In genomic region chr10:118122441-118123162, GRCm38 (mm10) we compare ENCODE assay signal across 15 mouse cellular contexts. TPM values are rescaled to one million over a fixed set of nuclear protein-coding genes. Genes with fewer than 3 reads are reported as not detected.
DNase-seq lines count a peak whose midpoint lies in the region; ATAC-seq and TF ChIP-seq lines count a peak whose summit lies in the region.
"Had no signal": no experiment of that assay in that cellular context is flagged by ENCODE, and none has a peak within 500 bp of the region (broad histone marks: within the 10 kb centered on the region; RNA-seq: fewer than 3 reads in every experiment).

No protein-coding gene starts in this region.

- no peak for TF ChIP-seq CTCF in kidney, adult 2 months (conservative IDR thresholded peaks at IDR 0.05; ENCODE audit: insufficient read depth, insufficient read length, low read depth, low read length)

- no peaks in the 10 kb centered on the region for H3K36me3 ChIP-seq in embryonic facial prominence, embryonic 13.5 days
- no peaks in the 10 kb centered on the region for H3K36me3 ChIP-seq in embryonic facial prominence, embryonic 10.5 days (replicated peaks)
- H3K36me3 ChIP-seq in kidney, adult 2 months (ENCODE audit: control insufficient read depth, insufficient read depth, low read length), result no peaks in the 10 kb centered on the region
- no peaks in the 10 kb centered on the region for H3K36me3 ChIP-seq in kidney, embryonic 16.5 days (ENCODE audit: insufficient read depth, low read length)
- no peaks in the 10 kb centered on the region for H3K36me3 ChIP-seq in neural tube, embryonic 13.5 days
- no peaks in the 10 kb centered on the region for H3K36me3 ChIP-seq in neural tube, embryonic 15.5 days
- H3K36me3 ChIP-seq: limb, embryonic 12.5 days had no signal

- no peak for TF ChIP-seq POLR2A in kidney, adult 2 months (IDR thresholded peaks at IDR 0.05; ENCODE audit: low read depth, low read length)

- no peak for DNase-seq in embryonic facial prominence, embryonic 10.5 days (ENCODE audit: low spot score)
- peak; percentile 44 for DNase-seq in kidney, adult 2 months
- DNase-seq in layer of hippocampus, adult 9-10 months (ENCODE audit: low spot score), result peak; percentile 31
- DNase-seq in cerebellum, adult 9-10 months, result no peak
- DNase-seq: adrenal gland, postnatal 36 days; cerebellum, adult 11-12 months; kidney, postnatal 4 days; right cerebral cortex, adult 18-20 months had no signal

- 90% methylated on average over 11 of the region's 11 CpGs for WGBS in embryonic facial prominence, embryonic 13.5 days
- 92% methylated on average over 11 of the region's 11 CpGs for WGBS in embryonic facial prominence, embryonic 10.5 days
- WGBS in kidney, adult 2 months, result 73% methylated on average over 11 of the region's 11 CpGs
- WGBS in kidney, embryonic 16.5 days, result 91% methylated on average over 11 of the region's 11 CpGs
- 84% methylated on average over 11 of the region's 11 CpGs for WGBS in neural tube, embryonic 13.5 days
- WGBS in neural tube, embryonic 15.5 days, result 85% methylated on average over 11 of the region's 11 CpGs

- ATAC-seq in embryonic facial prominence, embryonic 13.5 days (ENCODE audit: insufficient number of reproducible peaks, insufficient read depth, low FRiP score, low TSS enrichment, low read depth), result no peak
- ATAC-seq in kidney, embryonic 16.5 days (ENCODE audit: low FRiP score, low TSS enrichment), result no peak
- ATAC-seq in neural tube, embryonic 13.5 days (ENCODE audit: low read depth), result 0 out of 2 replicates have a peak, but pooled peaks have one; percentile 17
- no peak for ATAC-seq in neural tube, embryonic 15.5 days (ENCODE audit: low FRiP score)
- ATAC-seq: intestine, embryonic 16.5 days had no signal

- no peak overlapping the region for H3K4me2 ChIP-seq in embryonic facial prominence, embryonic 13.5 days
- no peak overlapping the region for H3K4me2 ChIP-seq in kidney, embryonic 16.5 days (replicated peaks; ENCODE audit: low read depth, low read length)
- no peak overlapping the region for H3K4me2 ChIP-seq in neural tube, embryonic 13.5 days
- H3K4me2 ChIP-seq in neural tube, embryonic 15.5 days, result no peak overlapping the region

- 0 out of 2 replicates have a peak overlapping the region, but pooled peaks have one; percentile 22 for H3K27ac ChIP-seq in embryonic facial prominence, embryonic 13.5 days
- no peak overlapping the region for H3K27ac ChIP-seq in embryonic facial prominence, embryonic 10.5 days (replicated peaks)
- H3K27ac ChIP-seq in kidney, adult 2 months (ENCODE audit: insufficient read depth, low read depth, low read length), result no peak overlapping the region
- H3K27ac ChIP-seq in kidney, embryonic 16.5 days (ENCODE audit: low read length), result no peak overlapping the region
- peak overlapping the region; percentile 62 for H3K27ac ChIP-seq in neural tube, embryonic 13.5 days (replicated peaks)
- H3K27ac ChIP-seq in neural tube, embryonic 15.5 days (replicated peaks), result no peak overlapping the region
- H3K27ac ChIP-seq: limb, embryonic 12.5 days had no signal

- no peak overlapping the region for H3K9ac ChIP-seq in embryonic facial prominence, embryonic 13.5 days
- H3K9ac ChIP-seq in kidney, embryonic 16.5 days (replicated peaks; ENCODE audit: low read length), result no peak overlapping the region
- H3K9ac ChIP-seq in neural tube, embryonic 13.5 days, result no peak overlapping the region
- no peak overlapping the region for H3K9ac ChIP-seq in neural tube, embryonic 15.5 days (replicated peaks)
- H3K9ac ChIP-seq: limb, embryonic 12.5 days had no signal

- peaks cover 3% of the 10 kb centered on the region for H3K27me3 ChIP-seq in embryonic facial prominence, embryonic 13.5 days
- H3K27me3 ChIP-seq in embryonic facial prominence, embryonic 10.5 days (replicated peaks; ENCODE audit: low read depth, poor library complexity, severe bottlenecking), result no peaks in the 10 kb centered on the region
- H3K27me3 ChIP-seq in kidney, adult 2 months (replicated peaks; ENCODE audit: control insufficient read depth, insufficient read depth, low read length), result no peaks in the 10 kb centered on the region
- H3K27me3 ChIP-seq in kidney, embryonic 16.5 days (ENCODE audit: insufficient read depth, low read length), result no peaks in the 10 kb centered on the region
- no peaks in the 10 kb centered on the region for H3K27me3 ChIP-seq in neural tube, embryonic 13.5 days
- no peaks in the 10 kb centered on the region for H3K27me3 ChIP-seq in neural tube, embryonic 15.5 days (replicated peaks)
- H3K27me3 ChIP-seq: limb, embryonic 12.5 days had no signal

- H3K4me1 ChIP-seq in embryonic facial prominence, embryonic 13.5 days, result no peaks in the 10 kb centered on the region; the same call in 1 of the 2 replicates
- peaks cover 12% of the 10 kb centered on the region for H3K4me1 ChIP-seq in embryonic facial prominence, embryonic 10.5 days
- H3K4me1 ChIP-seq in kidney, adult 2 months (ENCODE audit: control insufficient read depth, insufficient read depth, low read length), result peaks cover 3% of the 10 kb centered on the region; the same call in 1 of the 2 replicates
- H3K4me1 ChIP-seq in kidney, embryonic 16.5 days (ENCODE audit: insufficient read depth, low read length), result 0 out of 2 replicates have a peak, but pooled peaks cover 6% of the 10 kb centered on the region
- H3K4me1 ChIP-seq in neural tube, embryonic 13.5 days (replicated peaks), result peaks cover 19% of the 10 kb centered on the region
- peaks cover 6% of the 10 kb centered on the region for H3K4me1 ChIP-seq in neural tube, embryonic 15.5 days

- H3K9me3 ChIP-seq in embryonic facial prominence, embryonic 13.5 days, result no peaks in the 10 kb centered on the region
- no peaks in the 10 kb centered on the region for H3K9me3 ChIP-seq in embryonic facial prominence, embryonic 10.5 days
- H3K9me3 ChIP-seq in kidney, embryonic 16.5 days (ENCODE audit: low read length), result no peaks in the 10 kb centered on the region
- H3K9me3 ChIP-seq in neural tube, embryonic 13.5 days, result no peaks in the 10 kb centered on the region
- no peaks in the 10 kb centered on the region for H3K9me3 ChIP-seq in neural tube, embryonic 15.5 days (replicated peaks)
- H3K9me3 ChIP-seq: limb, embryonic 12.5 days had no signal

- no peak overlapping the region for H3K4me3 ChIP-seq in embryonic facial prominence, embryonic 13.5 days
- no peak overlapping the region for H3K4me3 ChIP-seq in embryonic facial prominence, embryonic 10.5 days
- H3K4me3 ChIP-seq in kidney, adult 2 months (ENCODE audit: insufficient read depth, low read depth, low read length), result no peak overlapping the region
- H3K4me3 ChIP-seq in kidney, embryonic 16.5 days (ENCODE audit: low read length), result no peak overlapping the region
- no peak overlapping the region for H3K4me3 ChIP-seq in neural tube, embryonic 13.5 days
- no peak overlapping the region for H3K4me3 ChIP-seq in neural tube, embryonic 15.5 days (replicated peaks)
- H3K4me3 ChIP-seq: limb, embryonic 12.5 days; myocyte had no signal

RNA-seq across cellular contexts. Expression of gene Mdm1, which starts 19.0 kb away (rescaled TPM):
- polyA plus RNA-seq in embryonic facial prominence, embryonic 13.5 days (2015; fragmentation: Nextera tagmentation; extraction: Ambion mirVana), result 39.6 and 40.8 TPM in 2 replicates
- polyA plus RNA-seq in embryonic facial prominence, embryonic 10.5 days (2016; fragmentation: Nextera tagmentation; extraction: Ambion mirVana), result 56.7 and 58.0 TPM in 2 replicates
- 3.3 TPM in 2 replicates for polyA plus RNA-seq in kidney, adult 2 months (2012; rRNA removed)
- 26.7 and 27.1 TPM in 2 replicates for polyA plus RNA-seq in kidney, embryonic 16.5 days (2015; fragmentation: Nextera tagmentation; extraction: Ambion mirVana)
- 28.8 and 32.2 TPM in 2 replicates for polyA plus RNA-seq in neural tube, embryonic 13.5 days (2015; fragmentation: Nextera tagmentation; extraction: Ambion mirVana)
- 25.1 and 25.3 TPM in 2 replicates for polyA plus RNA-seq in neural tube, embryonic 15.5 days (2015; fragmentation: Nextera tagmentation; extraction: Ambion mirVana)

Comparison
In these comparisons a context has a peak if more than half of its experiments do, and no peak if none do; other contexts are left out.
1. H3K27ac ChIP-seq: peak in embryonic facial prominence, embryonic 13.5 days (single experiment) and neural tube, embryonic 13.5 days (single experiment); none in embryonic facial prominence, embryonic 10.5 days (single experiment), kidney, adult 2 months (single experiment), kidney, embryonic 16.5 days (single experiment) and neural tube, embryonic 15.5 days (single experiment).
2. DNase-seq: peak in kidney, adult 2 months (single experiment) and layer of hippocampus, adult 9-10 months (single experiment); none in embryonic facial prominence, embryonic 10.5 days (single experiment) and cerebellum, adult 9-10 months (single experiment).